Mouse (Mus musculus): ENCODE measurements around the gene Tmco1.
"Not testable (repeated sequence)": the region's sequence is repeated elsewhere in the genome, so short reads cannot be mapped to it uniquely, and the experiment has no call there.

Gene Tmco1

DNA sequence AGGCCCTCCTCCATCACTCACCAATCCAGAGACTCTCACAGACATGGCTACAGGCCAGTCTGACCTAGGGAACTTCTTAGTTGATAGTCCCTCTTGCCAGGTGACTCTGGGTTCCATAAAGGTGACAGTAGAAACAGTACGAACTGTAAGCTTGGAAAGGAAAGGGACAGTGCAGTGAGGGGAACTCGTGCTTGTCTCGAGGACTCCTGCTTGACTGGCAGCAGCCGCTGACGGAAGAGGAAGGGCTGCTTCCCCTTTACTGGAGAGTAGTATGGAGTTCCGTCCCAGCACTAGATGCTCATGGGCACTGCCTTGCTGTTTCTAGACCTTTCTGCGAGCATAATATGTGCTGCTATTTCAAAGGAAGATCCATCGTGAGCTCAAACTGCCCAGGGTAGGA lies 22.9 kb downstream of the Tmco1 start:
- DNase-seq (ENCODE audit: low read depth, low spot score): no peak

DNA sequence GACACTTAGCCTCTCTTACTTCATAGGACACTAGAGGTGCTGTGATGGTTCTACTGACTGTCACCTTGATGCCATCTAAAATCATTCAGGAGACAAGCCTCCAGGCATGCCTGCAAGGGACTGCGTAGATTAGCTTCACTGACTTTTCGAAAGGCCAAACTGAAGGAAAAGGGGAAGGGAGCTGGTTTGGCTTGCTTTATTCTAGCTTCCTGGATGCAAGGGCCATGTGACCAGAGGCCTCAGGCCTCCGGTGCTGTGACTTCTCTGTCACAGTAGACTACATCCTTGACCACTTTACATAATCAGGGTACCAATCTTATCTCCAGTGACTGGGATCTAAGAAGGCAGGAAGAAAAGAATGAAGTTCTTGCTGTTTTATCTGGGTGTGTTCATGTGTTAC lies 28.2 kb downstream of the Tmco1 start:
- no peak for DNase-seq (ENCODE audit: low read depth, low spot score)

DNA sequence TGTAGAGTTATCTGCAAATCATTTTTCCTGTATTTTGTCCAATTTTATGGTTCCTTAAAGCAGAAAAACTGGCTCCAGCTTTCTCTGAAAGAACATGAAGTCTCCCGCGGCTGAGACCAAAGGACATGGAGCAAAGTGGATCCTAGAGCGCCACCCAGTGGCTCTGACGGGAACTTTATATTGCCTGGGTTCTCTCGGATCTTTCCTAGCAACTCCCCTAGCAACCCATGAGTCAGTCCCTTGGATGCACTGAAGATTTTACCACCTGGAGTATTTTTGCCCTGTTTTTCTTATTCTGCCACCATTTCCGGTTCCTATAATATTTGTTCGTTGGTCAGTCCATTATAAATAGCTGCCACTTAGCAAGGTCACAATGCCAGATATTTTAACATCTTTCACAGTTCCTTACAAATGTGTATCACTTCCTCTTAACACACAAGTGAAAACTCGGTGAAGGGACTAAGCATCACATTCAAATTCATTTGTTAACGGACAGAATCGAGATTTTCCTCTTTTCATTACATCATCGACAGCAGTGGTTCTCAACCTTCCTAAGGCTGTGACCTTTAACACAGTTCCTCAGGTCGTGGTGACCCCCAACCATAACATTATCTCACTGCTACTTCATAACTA lies 29.4 kb downstream of the Tmco1 start:
- DNase-seq (ENCODE audit: low read depth, low spot score): peak; percentile 58

DNA sequence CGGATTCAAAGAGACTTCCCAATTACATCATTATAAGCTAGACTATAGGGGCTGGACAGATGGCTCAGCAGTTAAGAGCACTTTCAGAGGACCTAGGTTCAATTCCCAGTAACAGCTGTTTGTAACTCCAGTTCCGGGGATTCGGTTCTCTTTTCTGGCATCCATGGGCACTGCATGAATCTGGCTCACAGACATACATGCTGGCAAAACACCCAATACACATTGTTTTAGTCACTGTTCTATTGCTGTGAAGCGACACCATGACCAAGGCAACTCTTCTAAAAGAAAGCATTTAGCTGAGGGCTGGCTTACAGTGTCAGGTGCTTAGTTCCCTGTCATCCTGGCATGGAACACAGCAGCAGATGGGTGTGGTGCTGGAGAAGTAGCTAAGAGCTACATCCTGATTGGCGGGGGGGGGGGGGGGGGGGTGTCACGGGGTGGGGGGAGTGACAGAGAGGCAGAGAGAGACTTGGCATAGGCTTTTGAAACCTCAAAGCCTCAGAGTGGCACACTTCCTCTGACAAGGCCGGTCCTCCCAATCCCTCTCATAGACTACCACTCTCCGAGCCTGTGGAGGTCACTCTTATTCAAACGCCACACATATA lies 31.1 kb downstream of the Tmco1 start:
- DNase-seq (ENCODE audit: low read depth, low spot score): no peak

DNA sequence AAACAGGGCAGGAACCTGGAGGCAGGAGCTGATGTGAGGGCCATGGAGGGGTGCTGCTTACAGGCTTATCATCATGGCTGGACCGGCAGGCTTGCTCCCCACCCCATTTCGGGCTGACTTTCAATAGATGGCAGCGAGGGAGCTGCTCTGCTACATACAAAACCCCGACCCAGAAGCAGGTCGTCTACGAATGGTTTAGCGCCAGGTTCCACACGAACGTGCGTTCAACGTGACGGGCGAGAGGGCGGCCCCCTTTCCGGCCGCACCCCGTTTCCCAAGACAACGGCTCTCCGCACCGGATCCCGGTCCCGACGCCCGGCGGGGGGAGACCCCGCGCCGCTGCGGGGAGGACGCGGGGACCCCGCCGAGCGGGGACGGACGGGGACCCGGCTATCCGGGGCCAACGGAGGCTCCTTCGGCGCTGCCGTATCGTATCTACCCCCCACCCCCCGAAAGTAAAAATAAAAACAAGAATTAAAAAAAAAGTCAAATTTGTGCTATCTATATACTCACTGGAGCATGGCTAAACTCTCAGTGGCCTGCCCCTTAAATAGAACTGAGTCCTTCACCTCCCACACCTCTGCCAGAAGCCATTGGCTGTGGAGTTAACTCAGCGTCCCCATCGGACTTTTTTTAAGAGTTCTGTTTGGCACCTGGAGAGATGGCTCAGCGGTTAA lies 32.1 kb downstream of the Tmco1 start:
- no peak for DNase-seq (ENCODE audit: low read depth, low spot score)

DNA sequence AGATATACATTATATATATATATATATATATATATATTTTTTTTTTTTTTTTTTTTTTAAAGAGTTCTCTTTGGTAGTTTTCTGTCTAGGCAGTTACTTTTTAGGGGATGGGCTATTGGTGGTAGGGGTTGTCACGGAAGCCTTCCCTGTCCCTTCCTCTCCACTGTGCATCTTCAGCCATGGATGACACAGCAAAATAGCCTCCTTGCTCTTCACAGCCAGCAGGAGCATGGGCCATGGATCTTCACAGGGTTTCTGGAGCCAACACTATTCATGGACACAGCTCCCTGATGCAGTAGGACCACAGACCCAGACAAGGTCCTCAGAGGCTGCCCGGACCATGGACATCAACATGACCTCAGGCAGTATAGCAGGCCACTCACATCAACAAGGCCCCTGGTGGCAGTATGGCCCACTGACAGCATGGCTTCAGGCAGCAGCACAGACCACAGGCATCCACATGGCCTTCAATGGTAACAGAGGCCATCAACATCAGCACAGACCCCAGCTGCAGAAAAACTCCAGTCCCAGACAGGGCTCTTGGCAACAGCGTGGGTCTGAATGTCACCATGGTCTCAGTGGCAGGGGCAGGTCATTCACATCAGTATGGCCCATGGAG lies 32.8 kb downstream of the Tmco1 start:
- no peak for DNase-seq (ENCODE audit: low read depth, low spot score)

DNA sequence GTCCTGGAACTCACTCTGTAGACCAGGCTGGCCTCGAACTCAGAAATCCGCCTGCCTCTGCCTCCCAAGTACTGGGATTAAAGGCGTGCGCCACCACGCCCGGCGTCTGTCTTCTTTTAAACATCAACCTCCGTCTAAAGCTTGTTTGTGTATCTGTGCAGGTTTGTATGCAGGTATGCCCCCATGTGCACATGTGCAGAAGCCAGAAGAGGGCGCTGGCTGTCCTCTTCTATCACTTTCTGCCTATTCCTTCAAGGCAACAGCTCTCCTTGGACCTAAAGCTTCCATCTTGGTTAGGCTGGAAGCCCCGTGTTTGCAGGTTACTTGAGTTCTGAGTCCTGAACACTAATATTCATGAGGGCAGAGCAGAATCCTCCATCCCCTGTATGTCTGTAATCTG lies 34.7 kb downstream of the Tmco1 start:
- DNase-seq (ENCODE audit: low read depth, low spot score): no peak

DNA sequence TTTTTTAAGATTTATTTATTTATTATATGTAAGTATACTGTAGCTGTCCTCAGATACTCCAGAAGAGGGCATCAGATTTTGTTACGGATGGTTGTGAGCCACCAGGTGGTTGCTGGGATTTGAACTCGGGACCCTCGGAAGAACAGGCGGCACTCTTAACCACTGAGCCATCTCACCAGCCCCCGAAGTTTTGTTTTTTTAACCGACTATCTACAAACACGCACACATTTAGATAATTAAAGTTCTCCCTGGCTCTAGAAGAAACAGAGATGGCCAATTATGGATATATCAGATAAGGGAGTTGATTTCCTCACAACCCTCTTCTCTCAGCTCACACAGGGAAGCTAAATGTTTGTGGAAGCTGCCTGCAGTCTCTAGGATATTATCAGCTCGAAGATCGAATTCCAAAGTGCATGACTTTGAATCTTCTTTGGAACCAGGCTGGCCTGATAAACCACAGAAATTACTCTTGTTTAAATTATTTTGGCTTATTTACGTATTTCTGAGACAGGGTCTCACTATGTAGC lies 37.9 kb downstream of the Tmco1 start:
- not testable (repeated sequence) for DNase-seq (ENCODE audit: low read depth, low spot score)

DNA sequence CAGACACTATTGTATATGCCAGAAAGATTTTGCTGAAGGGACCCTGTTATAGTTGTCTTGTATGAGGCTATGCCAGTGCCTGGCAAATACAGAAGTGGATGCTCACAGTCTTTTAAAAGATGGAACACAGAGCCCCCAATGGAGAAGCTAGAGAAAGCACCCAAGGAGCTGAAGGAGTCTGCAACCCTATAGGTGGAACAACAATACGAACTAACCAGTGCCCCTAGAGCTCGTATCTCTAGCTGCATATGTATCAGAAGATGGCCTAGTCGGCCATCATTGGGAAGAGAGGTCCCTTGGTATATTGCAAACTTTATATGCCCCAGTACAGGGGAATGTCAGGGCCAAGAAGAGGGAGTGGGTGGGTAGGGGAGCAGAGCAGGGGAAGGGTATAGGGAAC lies 41.0 kb downstream of the Tmco1 start:
- not testable (repeated sequence) for DNase-seq (ENCODE audit: low read depth, low spot score)

DNA sequence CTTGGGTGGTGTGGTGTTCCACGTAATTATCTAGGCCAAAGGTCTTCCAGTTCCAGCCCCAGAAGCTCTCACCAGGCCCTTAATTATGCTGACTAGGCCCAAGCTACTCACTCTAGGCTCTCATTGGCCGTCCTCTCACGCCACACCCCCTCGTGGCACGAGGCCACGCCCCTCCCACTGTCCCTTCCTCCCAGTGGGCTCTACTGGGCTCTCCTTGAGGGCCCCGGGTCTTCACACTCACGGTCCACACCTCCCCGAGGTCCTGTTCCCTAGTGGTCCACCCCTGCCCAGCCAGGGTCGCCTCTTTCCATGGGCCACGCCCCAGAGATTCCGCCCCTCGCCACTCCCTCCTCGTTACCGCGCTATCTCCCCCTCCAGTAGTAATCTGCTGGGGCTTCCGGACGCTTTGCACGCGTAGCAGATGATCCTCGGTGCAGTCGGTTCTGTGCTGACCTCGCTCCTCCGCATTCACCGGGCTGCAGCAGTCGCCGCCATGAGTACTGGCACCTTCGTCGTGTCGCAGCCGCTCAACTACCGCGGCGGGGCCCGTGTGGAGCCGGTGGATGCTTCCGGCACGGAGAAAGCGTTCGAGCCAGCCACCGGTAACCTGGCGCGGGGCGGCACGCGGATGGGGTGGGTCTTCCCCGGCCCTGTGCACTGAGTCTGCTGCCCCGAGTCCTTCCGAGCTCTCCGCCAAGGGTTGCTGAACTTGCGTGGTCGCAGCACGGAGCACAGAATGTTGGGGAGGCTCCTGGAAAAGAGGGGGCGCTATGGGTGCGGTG lies 41.8 kb downstream of the Tmco1 start, which contains the start of gene Aldh9a1:
TSS of gene Aldh9a1 (plus strand) at position 177 of the 782 bp plus-strand sequence.
- DNase-seq (ENCODE audit: low read depth, low spot score): peak; percentile 73

DNA sequence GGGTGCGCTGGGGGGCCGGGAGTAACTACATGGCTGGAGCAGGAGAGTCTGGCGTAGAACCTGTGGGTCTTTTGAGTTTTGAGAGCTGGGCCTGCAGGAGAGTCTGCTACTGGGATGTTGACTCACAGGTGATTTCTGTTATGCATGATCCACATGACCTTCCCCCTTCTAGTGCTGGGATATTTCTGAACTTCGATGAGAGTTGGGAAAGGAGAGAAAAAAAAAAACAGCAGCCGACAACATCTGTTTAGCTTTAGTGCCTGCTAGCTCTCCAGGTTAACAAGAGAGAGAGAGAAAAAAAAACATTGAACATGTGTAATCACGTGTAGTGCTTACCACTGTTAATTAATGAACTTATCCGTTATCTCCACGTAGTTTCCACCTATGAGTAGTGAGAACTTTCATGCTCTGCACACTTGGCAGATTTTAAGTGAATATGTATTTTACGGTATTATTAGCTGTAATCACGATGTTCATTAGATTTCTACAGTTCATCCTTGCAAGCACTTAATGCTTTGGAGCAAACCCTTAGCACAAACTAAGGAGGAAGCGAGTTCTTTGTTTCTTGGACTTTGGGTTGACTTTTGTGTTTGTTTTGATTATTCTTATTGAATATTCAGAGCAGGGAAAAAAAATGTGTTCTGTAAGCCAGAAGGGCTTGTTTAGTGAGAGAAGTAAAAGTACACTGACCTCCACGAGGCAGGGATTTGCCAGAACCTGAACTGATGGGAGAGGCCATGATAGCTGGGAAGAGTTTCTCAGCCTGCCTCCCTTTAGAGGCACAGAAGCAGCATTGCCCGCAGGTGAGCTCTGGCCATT lies 42.6 kb downstream of the Tmco1 start:
- no peak for DNase-seq (ENCODE audit: low read depth, low spot score)

DNA sequence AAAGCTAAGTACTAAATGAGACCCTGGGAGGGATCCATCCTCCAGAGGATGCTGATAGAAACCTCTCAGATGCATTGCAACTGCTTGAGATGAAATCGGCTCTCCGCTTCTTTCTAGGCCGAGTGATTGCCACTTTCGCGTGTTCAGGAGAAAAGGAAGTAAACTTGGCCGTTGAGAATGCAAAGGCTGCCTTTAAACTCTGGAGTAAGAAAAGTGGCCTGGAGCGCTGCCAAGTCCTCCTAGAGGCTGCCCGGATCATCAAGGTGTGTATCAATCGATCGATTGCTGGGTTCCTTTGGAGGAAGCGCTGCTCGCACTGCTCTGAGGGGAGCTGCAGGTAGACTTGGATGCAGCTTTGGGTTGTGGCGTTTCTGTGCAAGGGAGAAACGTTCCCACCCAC lies 44.2 kb downstream of the Tmco1 start:
- no peak for DNase-seq (ENCODE audit: low read depth, low spot score)

DNA sequence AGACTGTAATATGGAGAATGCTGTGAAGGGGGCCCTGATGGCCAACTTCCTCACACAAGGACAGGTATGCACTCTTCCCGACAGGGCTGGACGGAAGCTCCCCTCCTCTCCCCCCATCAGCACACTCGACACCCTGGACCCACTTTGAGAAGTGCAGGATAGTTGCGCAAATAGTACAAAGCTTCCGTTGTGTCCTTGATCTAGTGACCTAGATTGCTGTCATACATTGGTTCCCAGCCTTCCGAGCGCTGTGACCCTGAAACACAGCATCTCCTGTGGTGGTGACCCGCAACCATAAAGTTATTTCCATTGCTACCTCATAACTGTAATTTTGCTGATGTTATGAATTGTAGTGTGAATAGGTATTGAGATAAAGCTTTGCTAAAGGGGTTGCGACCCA lies 49.2 kb downstream of the Tmco1 start:
- DNase-seq (ENCODE audit: low read depth, low spot score): no peak

DNA sequence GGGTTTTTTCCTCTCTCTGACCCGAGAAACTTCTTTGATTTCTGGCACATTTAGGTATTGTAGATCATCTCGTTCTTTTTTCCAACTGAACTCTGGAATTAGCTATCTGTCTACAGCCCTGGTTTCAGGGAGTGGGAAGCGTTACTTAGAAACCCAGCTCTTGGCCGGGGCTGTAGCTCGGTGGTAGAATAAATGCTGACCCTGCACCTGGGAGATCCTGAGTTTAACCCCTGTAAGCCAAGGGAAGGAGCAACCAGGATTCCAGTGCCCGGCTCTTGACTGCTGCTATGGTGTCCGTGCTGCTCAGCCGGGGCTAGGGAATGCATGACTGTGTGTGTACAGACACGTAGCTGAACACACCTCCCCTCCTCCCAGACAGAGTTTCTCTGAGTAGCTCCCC lies 50.6 kb downstream of the Tmco1 start:
- DNase-seq (ENCODE audit: low read depth, low spot score): no peak

DNA sequence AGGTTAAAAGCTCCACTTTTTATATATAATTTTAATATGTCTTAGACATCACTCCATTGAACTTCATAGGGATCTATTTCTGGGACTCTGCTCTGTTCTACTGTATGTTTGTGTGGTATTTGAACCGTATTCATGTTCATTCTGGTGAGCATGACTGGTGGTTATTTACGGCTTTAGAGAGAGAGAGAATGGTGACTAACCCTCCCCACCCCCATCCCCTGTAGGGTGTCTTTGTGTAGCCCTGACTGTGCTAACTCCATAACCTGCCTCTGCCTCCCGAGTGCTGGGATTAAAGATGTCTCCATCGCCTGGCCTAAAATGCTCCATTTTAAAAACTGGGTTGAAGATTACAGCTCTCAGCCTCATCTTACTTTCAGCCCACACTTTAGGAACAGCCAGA lies 52.1 kb downstream of the Tmco1 start:
- DNase-seq (ENCODE audit: low read depth, low spot score): no peak

DNA sequence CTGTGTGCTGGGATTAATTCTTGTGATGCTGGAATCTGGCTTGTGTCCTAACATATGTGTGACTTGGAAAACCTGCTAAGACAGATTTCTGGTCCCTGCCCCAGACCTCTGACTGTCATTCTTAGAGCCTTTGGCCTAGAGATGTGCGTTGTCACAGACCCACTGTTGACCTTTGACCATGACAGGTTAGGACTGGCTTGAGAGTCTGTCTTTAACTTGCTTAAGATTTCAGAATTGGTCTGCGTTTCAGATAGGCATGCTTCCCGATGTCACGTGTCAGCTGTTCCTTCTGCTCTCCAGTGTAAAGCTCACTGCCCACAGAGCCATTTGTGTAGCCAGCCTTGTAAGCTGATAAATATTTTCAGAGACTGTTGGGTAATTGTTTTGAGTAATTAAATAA lies 54.6 kb downstream of the Tmco1 start:
- DNase-seq (ENCODE audit: low read depth, low spot score): no peak

DNA sequence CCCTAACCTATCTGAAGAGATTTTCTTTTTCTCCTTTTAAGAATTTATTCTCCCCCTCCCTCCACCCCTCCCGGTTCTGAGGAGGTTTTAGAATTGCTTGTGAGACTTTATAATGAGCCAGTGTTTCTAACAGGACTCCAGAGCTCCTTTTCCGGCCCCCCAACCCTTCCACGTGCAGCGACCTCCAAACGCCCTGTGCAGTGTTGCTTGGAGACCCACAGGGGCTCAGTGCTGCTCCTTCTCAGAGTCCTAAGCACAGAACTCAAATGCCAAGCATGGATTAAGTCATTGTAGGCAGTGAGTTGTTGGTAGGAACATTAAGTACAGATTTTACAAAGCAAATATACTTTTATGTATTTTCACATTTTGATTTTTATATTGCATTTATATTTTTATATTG lies 55.1 kb downstream of the Tmco1 start:
- DNase-seq (ENCODE audit: low read depth, low spot score): no peak

DNA sequence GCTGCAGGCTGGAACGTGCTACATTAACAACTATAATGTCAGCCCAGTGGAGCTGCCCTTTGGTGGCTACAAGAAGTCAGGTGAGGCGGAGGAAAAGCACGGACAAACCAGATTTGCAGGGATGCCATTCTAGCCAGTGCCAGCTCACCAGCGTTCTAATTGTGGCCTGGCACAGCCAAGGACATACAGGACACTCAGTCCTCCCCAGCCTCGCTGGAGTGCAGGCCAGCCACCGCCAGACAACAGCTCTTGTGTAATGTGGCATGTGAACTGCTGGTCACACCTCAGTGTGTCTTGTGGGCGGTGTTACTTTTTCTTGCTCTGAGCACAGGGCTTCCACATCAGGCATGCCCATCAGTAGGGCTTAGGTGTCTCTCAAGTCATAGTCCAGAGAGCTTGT lies 57.6 kb downstream of the Tmco1 start:
- no peak for DNase-seq (ENCODE audit: low read depth, low spot score)

DNA sequence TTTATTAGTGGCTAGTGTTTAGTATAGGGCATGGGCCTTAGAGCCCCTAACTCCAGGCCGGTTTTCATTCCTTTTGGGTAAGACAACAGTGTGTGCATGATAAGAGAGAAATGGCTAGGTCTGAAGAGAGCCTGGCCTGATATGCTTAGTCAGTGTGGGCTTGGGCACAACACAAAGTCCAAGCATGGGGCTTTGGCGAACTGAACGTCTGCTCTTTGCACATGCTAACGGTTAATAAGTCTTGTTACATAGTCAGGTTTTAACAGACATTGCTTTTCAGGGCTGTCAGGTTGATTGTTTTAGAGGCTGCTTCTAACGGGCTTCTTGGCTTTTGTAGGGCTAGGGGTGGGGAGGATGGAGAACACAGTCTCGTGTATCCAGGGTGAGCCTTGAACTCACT lies 58.4 kb downstream of the Tmco1 start:
- DNase-seq (ENCODE audit: low read depth, low spot score): no peak

DNA sequence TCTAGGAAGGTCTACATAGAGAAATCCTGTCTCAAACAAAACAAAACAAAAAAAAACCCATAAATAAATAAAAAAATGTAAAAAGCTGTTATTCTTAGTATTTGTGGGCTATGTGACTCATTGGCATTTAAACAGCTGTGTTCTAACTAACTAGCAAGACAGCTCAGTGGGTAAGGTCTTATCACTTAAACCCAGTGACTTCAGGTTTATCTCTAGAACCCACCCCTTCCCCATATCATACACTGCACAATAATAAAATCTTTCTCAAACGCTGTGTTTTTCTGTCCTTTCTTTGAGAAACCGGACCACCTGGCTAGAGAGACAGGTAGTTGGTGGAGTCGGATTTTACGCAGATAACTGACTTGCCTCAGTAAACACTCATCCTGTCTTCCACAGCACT lies 59.8 kb downstream of the Tmco1 start:
- no peak for DNase-seq (ENCODE audit: low read depth, low spot score)

DNA sequence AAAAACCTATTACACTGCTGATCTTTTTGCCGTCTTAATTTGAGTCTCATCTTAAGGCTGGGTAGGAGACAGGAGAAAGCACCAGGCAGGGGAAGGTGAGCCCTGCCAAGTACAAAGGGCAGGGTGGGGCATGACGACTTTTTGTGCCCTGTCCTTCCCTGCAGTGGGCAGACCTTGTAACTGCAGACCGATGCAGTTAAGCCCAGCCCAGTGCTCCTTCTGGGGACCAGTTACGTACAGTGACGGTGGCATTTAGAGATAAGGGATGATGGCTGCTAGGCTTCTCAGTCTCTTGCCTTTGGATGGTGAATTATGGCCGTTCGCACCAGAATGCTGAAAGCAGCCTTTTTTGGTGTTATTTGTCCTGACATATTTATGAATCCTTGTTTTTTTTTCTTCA lies 60.3 kb downstream of the Tmco1 start:
- no peak for DNase-seq (ENCODE audit: low read depth, low spot score)

Data from WW6 (cell line).